Mouse (Mus musculus): ENCODE measurements at regions not wholly inside any gene's neighbourhood (a gene's known extent, or its start where the extent isn't known, plus 50 kb on each side); places are given as distances from the start of the nearest gene placed in this dataset.

- TF ChIP-seq CTCF (IDR thresholded peaks at IDR 0.05; ENCODE audit: low read depth) (no peak), EP300 (optimal IDR thresholded peaks at IDR 0.05) (no peak)
Measured at GRCm38 (mm10) chr13:45266287-45267064, 123.1 kb upstream of the Mylip start.

All from stomach, postnatal 0 days (tissue).